Mouse (Mus musculus) liver, adult 2 months (tissue): ENCODE data around the gene Fam222a.

ENCODE experiments used
- CTCF ChIP-seq: fragments of 200-500 bp; IDR thresholded peaks from 2 replicates; pipeline ENCODE4 v1.5.1; 2011; ENCODE audit warnings: low read depth, low read length, control low read depth
- POLR2A ChIP-seq: fragments of 200-500 bp; IDR thresholded peaks from 2 replicates; pipeline ENCODE4 v1.6.1; 2011; ENCODE audit warnings: low read length, control low read depth; ENCODE audit not compliant: insufficient read depth; ENCODE audit errors: extremely low read depth

GRCm38 (mm10) chr5:114569918-114570670 lies 2.3 kb downstream of the Fam222a start:
- TF ChIP-seq CTCF (no peak), POLR2A (no peak)
